Mouse (Mus musculus) E14TG2a.4 (cell line): ENCODE data around the gene Mllt11.

Experiments
- CTCF ChIP-seq: conservative IDR thresholded peaks from 2 replicates; pipeline ENCODE4 v1.5.1; 2014; ENCODE audit warnings: low read length
- NANOG ChIP-seq: IDR thresholded peaks from 2 replicates; pipeline ENCODE4 v1.6.1; 2014; ENCODE audit warnings: borderline replicate concordance, low read length, mixed read lengths
- POU5F1 ChIP-seq: IDR thresholded peaks from 2 replicates; pipeline ENCODE4 v1.6.1; 2014; ENCODE audit warnings: low read length, borderline replicate concordance

- TF ChIP-seq CTCF (no peak), NANOG (no peak), POU5F1 (no peak)
Observed at GRCm38 (mm10) chr3:95186100-95186499, 45.9 kb downstream of the Mllt11 start.
